Mouse (Mus musculus): ENCODE results near the gene Obscn.
A peak's percentile ranks its signal among the peaks of the same experiment; 100 is the strongest.

The Obscn gene

GRCm38 (mm10) chr11:58981541-58982447 is 154.4 kb downstream of the Obscn start:
- DNase-seq: peak in 1 of 2 experiments; percentile 35

DNA sequence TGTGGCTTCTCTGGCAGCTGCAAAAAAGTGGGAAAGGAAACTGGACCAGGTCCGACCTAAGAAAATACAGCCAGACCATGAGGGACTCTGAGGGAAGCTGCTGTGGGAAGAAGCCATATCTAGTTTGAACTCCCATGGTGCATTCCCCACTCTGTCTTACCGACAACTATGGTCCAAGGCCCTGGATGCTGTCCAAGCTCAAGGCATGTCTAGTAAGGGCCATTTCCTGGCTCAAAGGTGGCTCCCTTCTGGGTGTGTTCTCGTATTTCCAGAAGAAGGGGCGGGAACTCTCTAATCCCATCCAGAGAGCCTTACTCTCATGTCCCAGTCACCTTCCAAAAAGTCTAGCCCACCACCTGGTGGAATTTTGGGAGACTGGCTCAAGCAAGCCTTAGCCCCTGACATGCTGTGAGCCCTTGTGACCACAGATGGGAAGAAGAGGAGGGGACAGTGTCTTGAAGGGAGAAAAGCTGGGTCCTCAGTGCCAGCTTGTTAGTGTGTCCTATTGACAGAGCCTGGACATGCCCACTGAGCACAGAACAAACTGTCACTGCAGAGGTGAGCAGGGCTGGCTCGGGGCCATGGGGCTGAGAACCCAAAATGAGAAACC is 155.7 kb downstream of the Obscn start:
- peak; percentile 63 to 79 for DNase-seq

DNA sequence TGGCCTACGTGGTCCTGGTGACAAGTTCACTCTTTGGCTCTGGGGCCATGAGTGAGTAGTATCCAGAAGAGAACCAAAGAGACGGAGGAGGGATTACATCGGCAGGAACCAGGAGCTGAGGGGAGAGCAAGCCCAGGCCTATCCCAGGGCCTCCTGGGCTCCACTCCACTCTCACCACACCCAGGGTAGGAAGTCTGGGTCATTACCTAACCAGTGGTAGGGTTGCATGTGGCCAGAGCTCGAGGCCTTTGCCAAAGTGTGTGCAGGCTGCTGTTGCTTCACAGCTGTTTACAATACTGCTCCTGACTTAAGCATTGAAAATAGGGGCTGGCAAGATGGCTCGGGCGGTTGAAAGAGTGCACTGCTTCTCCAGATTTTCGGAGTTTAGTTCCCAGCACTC is 156.5 kb downstream of the Obscn start:
- DNase-seq: no peak

- no peak for DNase-seq
Measured at GRCm38 (mm10) chr11:58979183-58979582, 157.0 kb downstream of the Obscn start.

GRCm38 (mm10) chr11:58978706-58979030 is 157.5 kb downstream of the Obscn start:
- peak in 1 of 2 experiments; percentile 42 for DNase-seq

DNA sequence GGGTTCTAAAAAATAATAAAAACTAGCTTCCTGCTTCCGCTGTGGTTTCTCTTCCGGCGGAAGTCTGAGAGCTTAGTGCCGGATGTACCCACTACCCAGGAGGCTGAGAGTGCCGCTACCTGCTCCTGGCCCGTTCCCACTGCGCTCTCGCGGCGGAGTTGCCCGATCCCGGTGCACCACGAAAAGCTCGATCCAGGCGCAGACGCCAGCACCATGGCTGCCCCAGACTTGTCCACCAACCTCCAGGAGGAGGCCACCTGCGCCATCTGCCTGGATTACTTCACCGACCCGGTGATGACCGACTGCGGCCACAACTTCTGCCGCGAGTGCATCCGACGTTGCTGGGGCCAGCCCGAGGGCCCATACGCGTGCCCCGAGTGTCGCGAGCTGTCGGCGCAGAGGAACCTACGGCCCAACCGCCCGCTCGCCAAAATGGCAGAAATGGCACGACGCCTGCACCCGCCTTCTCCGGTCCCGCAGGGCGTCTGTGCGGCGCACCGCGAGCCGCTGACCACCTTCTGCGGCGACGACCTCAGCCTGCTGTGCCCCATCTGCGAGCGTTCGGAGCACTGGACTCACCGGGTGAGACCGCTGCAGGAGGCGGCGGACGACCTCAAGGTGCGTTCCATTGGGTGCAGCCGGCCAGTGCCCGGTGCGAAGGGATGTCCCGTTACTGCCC is 158.0 kb downstream of the Obscn start, which contains the start of gene Trim11:
Trim11 (plus strand) TSS at position 67 of the 679 bp plus-strand sequence.
- peak; percentile 55 to 61 for DNase-seq

DNA sequence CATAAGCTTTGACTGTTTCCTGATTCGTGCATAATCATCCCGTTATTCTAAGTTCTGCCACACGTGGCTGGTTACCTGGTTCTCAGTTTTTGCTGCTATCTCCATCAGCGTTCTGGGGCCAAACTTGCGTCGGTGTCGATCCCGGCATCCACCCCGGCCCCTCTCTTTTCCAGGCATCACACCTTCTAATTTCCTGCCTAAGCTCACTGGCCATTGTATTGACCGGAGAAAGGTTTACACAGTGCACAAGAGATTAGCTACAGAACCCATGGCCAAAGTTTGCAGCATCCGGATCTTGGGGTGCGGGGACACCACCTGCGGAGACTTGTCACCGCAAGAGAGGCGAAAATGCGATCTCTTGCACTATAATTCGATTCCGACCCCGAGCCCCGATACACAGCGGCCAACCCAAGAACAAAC is 158.6 kb downstream of the Obscn start:
- no peak for DNase-seq

GRCm38 (mm10) chr11:58977150-58977549 is 159.1 kb downstream of the Obscn start:
- no peak for DNase-seq

DNA sequence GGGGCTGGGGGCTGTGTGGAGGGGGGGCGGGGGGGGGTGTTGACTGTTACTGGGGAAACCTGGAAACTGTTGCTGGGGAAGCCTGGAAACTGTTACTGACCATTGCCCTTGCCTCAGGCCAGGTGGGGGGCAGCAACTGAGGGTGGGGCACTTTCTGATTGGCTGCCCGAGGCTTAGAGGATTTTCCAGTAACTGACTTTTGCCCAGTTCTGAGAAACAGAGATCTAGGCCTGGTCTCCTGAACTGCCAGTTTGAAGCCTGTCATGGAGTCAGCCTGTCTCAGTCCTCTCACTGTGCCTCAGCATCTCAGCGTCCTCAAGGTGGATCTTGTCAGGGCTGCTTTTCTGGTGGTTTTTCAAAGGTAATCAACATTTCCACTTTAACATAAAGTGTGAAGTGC is 161.8 kb downstream of the Obscn start:
- DNase-seq: peak in 1 of 2 experiments; percentile 70

GRCm38 (mm10) chr11:58971796-58972195 is 164.4 kb downstream of the Obscn start:
- DNase-seq: no peak

DNA sequence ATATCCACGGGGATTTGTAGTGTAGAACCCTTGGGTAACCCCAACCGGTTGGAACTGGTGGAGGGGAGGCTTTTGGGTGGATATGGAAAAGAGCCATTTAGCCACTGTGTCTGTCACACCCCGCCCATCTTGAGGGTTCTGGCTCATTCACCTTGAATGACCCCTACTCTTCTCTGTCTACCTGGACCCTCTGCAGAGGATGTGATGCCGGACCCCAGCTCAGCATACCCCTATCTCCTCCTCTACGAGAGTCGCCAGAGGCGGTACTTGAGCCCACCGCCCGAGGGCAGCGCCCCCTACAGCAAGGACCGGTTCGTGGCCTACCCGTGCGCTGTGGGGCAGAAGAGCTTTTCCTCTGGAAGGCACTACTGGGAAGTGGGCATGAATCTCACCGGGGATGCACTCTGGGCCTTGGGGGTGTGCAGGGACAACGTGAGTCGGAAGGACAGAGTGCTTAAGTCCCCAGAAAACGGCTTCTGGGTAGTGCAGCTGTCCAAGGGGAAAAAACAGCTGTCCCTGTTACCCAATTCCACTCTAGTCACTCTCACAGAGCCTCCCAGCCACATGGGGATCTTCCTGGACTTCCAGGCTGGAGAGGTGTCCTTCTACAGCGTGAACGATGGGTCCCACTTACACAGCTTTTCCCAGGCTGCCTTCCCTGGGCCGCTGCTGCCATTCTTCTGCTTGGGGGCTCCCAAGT is 165.2 kb downstream of the Obscn start:
- DNase-seq: no peak

DNA sequence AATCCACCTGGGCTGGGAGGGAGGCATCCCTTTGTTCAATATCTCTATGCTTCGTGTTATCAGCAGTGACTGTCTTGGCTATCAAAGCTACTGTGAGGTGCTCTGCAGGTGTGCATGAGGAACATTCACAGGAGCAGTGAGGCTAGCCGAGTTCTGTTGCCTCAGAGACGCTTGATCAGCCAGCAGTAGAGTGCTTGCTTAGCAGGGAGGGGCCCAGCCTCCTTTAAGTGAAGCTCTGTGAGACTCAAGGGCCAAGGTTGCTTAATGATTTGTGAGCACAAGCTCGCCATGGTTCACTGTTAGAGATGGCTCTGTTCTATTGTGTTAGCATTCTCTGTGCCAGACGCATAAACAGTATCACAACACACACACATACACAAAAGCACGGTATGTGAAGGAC is 166.5 kb downstream of the Obscn start:
- DNase-seq: peak; percentile 68 to 69

GRCm38 (mm10) chr11:58969027-58969426 is 167.2 kb downstream of the Obscn start:
- peak in 1 of 2 experiments; percentile 40 for DNase-seq

DNA sequence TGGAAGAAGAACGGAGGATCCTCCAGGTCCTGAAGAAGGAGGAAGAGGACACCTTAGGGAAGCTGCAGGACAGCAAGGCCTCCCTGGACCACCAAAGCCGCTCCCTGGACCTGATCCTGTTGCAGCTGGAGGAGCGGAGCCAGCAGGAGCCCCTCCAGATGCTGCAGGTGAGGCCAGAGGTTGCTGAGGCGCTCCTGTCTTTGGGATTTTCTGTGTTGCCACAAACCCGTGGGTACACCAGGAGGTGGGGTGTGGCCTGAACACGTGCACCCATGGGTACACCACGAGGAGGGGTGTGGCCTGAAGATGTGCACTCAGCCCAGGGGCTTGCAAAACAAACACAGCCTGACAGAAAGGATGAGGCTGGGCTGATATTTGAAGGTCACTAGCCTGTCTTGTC is 167.7 kb downstream of the Obscn start:
- DNase-seq: no peak

DNA sequence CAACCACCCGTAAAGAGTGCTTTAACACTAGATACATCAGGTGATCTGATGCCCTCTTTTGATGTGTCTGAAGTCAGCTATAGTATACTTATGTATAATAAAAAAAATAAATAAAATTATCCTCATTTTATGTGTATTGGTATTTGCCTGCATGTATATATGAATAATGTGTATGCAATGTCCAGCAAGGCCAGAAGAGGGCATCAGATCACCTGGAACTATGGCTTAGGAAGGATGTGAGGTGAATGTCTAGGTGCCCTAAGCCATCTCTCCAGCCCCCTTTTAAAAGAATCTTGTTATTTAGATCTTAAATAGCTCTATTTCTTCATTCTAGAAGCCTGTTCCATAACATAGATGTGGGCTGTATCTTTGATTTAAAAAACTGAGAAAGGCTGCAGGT is 168.9 kb downstream of the Obscn start:
- peak in 1 of 2 experiments; percentile 50 for DNase-seq

GRCm38 (mm10) chr11:58965001-58965760 is 171.0 kb downstream of the Obscn start:
- DNase-seq: no peak

DNA sequence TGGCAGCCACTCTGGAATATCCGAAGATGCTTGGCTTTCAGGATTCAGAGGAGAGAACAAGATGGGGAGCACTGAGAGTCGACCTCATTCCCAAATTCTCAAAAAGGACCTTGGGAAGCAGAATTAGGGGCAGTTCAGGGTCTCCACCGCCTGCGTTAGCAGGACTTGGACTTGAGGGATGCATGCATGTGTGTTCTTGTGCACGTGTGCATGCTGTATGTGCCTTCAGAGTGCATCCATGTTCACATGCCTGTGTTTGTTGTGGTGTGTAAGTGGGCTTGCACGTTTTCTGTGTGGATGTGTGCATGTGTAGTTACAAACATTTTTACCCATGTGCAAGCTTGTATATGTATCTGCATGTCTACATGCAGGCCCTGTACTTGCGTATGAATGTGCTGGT is 172.0 kb downstream of the Obscn start:
- DNase-seq: no peak

GRCm38 (mm10) chr11:58963543-58963942 is 172.7 kb downstream of the Obscn start:
- peak; percentile 56 to 67 for DNase-seq

- no peak for DNase-seq
Measured at GRCm38 (mm10) chr11:58961364-58962177, 174.6 kb downstream of the Obscn start.

- DNase-seq: peak; percentile 78 to 87
Measured at GRCm38 (mm10) chr11:58959921-58960465, 176.2 kb downstream of the Obscn start.
